Mouse (Mus musculus): ENCODE results near the gene 3110009E18Rik. TPM values are rescaled to one million over a fixed set of nuclear protein-coding genes. Genes with fewer than 3 reads are reported as not detected.

The 3110009E18Rik gene
- polyA plus RNA-seq, 1 experiment from 2014 or later, result 11.1 TPM

DNA sequence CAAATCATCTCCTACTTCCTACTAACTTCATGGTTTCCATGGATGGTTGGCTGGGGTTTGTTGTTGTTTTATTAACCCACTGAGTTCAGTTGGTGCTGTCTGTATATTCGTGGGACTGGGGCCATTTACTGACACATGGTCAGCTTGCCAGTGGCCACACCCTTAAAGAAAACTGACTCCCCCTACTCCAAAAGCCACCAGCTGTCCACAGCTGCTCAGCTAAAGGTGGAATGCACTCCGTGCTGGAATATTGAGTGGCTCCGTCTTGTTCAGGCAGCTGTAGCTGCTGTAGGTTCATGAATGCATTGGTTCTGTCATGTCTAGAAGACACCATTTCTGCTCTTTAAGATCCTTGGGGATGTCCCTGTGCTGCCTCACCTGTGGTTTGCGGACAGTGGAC lies 102.6 kb downstream of the 3110009E18Rik start:
- H3K9ac ChIP-seq (ENCODE audit: low read length), result no peak overlapping the region
- H3K36me3 ChIP-seq (ENCODE audit: control insufficient read depth, insufficient read depth, low read length), result no peaks in the 10 kb centered on the region
- H3K4me3 ChIP-seq (ENCODE audit: control insufficient read depth in 1 of 2, insufficient read depth in 1 of 2, low read depth in 1 of 2, low read length in 2 of 2), result no peak overlapping the region
- H3K27ac ChIP-seq (replicated peaks in 1 of 2; ENCODE audit: control insufficient read depth in 1 of 2, insufficient read depth in 1 of 2, low read depth in 2 of 2, low read length in 2 of 2), result no peak overlapping the region
- no peaks in the 10 kb centered on the region for H3K9me3 ChIP-seq (ENCODE audit: control insufficient read depth, low read length)
- WGBS, result 67% methylated on average over 4 of the region's 4 CpGs
- no peaks in the 10 kb centered on the region for H3K4me1 ChIP-seq (ENCODE audit: control insufficient read depth in 2 of 2, insufficient read depth in 2 of 2, low read length in 2 of 2)
- no peak for ATAC-seq (ENCODE audit: insufficient number of reproducible peaks, insufficient read depth, low FRiP score, low read depth)
- H3K27me3 ChIP-seq (ENCODE audit: control insufficient read depth, insufficient read depth, low read length), result no peaks in the 10 kb centered on the region
- H3K4me2 ChIP-seq (ENCODE audit: low read length), result no peak overlapping the region

DNA sequence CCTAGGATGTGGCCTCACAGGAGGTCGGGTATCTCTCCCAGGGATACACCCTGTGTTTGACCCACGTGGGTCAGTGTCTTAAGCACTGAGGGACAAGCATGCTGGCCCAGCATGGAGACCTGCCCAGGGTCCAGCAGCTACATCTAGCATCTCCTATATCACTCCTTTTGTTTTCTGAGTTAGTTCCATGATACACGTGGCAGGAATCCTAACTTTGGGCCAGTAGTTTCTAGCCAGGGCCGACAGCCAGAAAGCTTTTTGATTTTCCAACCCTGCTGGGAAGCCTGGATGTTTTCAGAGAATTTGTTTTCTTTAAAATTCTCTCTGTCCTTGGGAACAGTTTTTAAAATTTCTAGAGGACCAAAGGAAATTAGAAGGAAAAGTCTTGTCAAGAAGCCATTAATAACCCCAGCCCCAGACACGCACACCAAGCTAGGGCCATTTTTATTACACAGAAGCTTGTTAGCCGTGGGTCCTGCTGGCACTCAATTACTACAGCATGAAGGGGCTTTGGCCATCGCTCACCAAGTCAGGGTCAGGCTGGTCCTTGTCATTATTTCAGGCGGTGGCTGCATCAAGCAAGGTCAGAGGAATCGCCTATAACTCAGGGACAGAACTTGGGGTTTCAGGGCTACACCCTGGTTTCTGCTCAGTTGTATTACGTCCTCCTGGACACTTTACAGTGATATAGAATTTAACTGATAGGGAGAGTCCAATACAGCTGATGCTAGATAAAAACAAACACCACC lies 108.9 kb downstream of the 3110009E18Rik start:
- H3K9me3 ChIP-seq (ENCODE audit: control insufficient read depth, low read length), result no peaks in the 10 kb centered on the region

DNA sequence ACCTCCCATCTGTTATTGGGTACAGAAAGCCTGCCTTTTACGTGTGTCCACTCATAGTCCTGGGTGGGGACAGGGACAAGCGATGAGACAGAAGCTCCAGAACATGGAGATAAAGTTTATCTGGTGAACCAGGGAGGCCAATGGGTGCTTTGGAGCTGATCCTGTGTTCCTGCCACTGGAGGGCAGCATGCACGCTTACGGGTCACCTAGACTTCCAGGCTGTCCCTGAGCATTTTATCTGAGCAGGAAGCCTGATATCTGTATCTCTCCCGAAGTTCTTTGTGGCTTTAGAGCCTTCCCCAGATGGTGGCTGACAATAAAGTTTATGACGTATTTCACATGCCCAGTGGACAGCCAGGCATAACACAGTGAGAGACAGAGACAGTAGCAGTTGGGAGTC lies 110.3 kb downstream of the 3110009E18Rik start:
- no peaks in the 10 kb centered on the region for H3K36me3 ChIP-seq (ENCODE audit: control insufficient read depth, insufficient read depth, low read length)
- no peak for ATAC-seq (ENCODE audit: insufficient number of reproducible peaks, insufficient read depth, low FRiP score, low read depth)
- no peak overlapping the region for H3K9ac ChIP-seq (ENCODE audit: low read length)
- no peak overlapping the region for H3K27ac ChIP-seq (replicated peaks in 1 of 2; ENCODE audit: control insufficient read depth in 1 of 2, insufficient read depth in 1 of 2, low read depth in 2 of 2, low read length in 2 of 2)
- H3K4me1 ChIP-seq (ENCODE audit: control insufficient read depth in 2 of 2, insufficient read depth in 2 of 2, low read length in 2 of 2), result 0 out of 4 replicates have a peak, but pooled peaks cover 0 to 3% of the 10 kb centered on the region in 2 experiments
- 12% methylated on average over 6 of the region's 6 CpGs for WGBS
- H3K4me2 ChIP-seq (ENCODE audit: low read length), result no peak overlapping the region
- H3K27me3 ChIP-seq (ENCODE audit: control insufficient read depth, insufficient read depth, low read length), result no peaks in the 10 kb centered on the region
- H3K9me3 ChIP-seq (ENCODE audit: control insufficient read depth, low read length), result no peaks in the 10 kb centered on the region
- no peak overlapping the region for H3K4me3 ChIP-seq (ENCODE audit: control insufficient read depth in 1 of 2, insufficient read depth in 1 of 2, low read depth in 1 of 2, low read length in 2 of 2)

More for the DNA sequence above, 108.9 kb downstream of the 3110009E18Rik start:
- no peaks in the 10 kb centered on the region for H3K36me3 ChIP-seq (ENCODE audit: control insufficient read depth, insufficient read depth, low read length)
- no peak for ATAC-seq (ENCODE audit: insufficient number of reproducible peaks, insufficient read depth, low FRiP score, low read depth)
- no peak overlapping the region for H3K4me3 ChIP-seq (ENCODE audit: control insufficient read depth in 1 of 2, insufficient read depth in 1 of 2, low read depth in 1 of 2, low read length in 2 of 2)
- 82% methylated on average over 10 of the region's 10 CpGs for WGBS
- H3K4me1 ChIP-seq (ENCODE audit: control insufficient read depth in 2 of 2, insufficient read depth in 2 of 2, low read length in 2 of 2), result 0 out of 4 replicates have a peak, but pooled peaks cover 0 to 3% of the 10 kb centered on the region in 2 experiments
- no peaks in the 10 kb centered on the region for H3K27me3 ChIP-seq (ENCODE audit: control insufficient read depth, insufficient read depth, low read length)
- no peak overlapping the region for H3K4me2 ChIP-seq (ENCODE audit: low read length)
- H3K27ac ChIP-seq (replicated peaks in 1 of 2; ENCODE audit: control insufficient read depth in 1 of 2, insufficient read depth in 1 of 2, low read depth in 2 of 2, low read length in 2 of 2), result no peak overlapping the region
- H3K9ac ChIP-seq (ENCODE audit: low read length), result no peak overlapping the region

DNA sequence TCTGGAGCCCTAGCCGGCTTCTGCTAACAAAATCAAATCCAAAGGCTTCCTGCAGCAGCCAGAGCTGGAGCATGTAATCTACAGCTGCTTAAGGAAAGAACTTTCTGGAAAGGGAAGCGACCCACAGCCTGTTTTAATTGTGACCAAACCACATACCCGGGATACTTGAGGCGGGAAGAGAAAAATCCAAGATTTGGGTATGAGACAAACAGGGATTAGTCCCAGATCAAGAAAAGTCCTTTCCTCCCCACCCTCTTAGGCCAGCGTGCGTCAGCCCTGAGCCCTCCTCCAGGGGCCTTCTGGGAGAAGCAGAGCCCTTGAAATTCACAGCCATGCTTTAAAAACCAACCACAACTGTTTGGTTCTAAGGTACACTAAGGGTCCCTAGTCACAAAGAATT lies 111.2 kb downstream of the 3110009E18Rik start:
- no peak overlapping the region for H3K4me2 ChIP-seq (ENCODE audit: low read length)
- no peak overlapping the region for H3K9ac ChIP-seq (ENCODE audit: low read length)
- H3K4me1 ChIP-seq (ENCODE audit: control insufficient read depth in 2 of 2, insufficient read depth in 2 of 2, low read length in 2 of 2), result 0 out of 4 replicates have a peak, but pooled peaks cover 0 to 3% of the 10 kb centered on the region in 2 experiments
- no peaks in the 10 kb centered on the region for H3K36me3 ChIP-seq (ENCODE audit: control insufficient read depth, insufficient read depth, low read length)
- no peaks in the 10 kb centered on the region for H3K9me3 ChIP-seq (ENCODE audit: control insufficient read depth, low read length)
- no peaks in the 10 kb centered on the region for H3K27me3 ChIP-seq (ENCODE audit: control insufficient read depth, insufficient read depth, low read length)
- no peak overlapping the region for H3K27ac ChIP-seq (replicated peaks in 1 of 2; ENCODE audit: control insufficient read depth in 1 of 2, insufficient read depth in 1 of 2, low read depth in 2 of 2, low read length in 2 of 2)
- ATAC-seq (ENCODE audit: insufficient number of reproducible peaks, insufficient read depth, low FRiP score, low read depth), result no peak
- no peak overlapping the region for H3K4me3 ChIP-seq (ENCODE audit: control insufficient read depth in 1 of 2, insufficient read depth in 1 of 2, low read depth in 1 of 2, low read length in 2 of 2)
- WGBS, result 77% methylated on average over 6 of the region's 6 CpGs

DNA sequence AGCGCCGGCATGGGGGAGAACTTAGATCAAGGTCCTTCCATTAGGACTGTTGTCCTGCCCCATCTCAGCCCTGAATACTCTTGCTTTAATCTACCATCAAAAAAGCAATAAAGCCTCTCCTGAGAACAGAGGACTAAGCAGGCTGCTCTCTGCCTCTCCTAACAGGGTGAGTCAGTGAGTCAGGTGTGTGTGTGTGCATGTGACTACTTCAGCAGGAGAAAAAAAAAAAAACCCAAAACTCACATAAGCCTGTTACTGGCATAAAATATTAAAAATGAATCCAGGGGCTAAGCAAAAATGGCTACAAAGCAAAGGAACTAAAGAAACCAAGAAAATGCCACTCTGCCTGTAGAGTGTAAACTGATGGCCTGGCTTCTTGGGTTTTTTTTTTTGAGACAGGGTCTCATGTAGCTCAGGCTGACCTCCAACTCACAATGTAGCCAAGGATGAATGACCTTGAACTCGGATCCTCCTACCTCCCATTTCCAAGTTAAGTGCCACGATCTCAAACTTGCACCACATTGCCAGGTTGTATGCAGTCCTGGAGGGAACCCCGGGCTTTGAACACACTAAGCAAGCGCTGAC lies 114.7 kb downstream of the 3110009E18Rik start:
- H3K9ac ChIP-seq (ENCODE audit: low read length), result no peak overlapping the region
- 83% methylated on average over 6 of the region's 6 CpGs for WGBS
- no peaks in the 10 kb centered on the region for H3K9me3 ChIP-seq (ENCODE audit: control insufficient read depth, low read length)
- no peak overlapping the region for H3K4me2 ChIP-seq (ENCODE audit: low read length)
- no peak for ATAC-seq (ENCODE audit: insufficient number of reproducible peaks, insufficient read depth, low FRiP score, low read depth)
- no peak overlapping the region for H3K4me3 ChIP-seq (ENCODE audit: control insufficient read depth in 1 of 2, insufficient read depth in 1 of 2, low read depth in 1 of 2, low read length in 2 of 2)
- no peak overlapping the region for H3K27ac ChIP-seq (replicated peaks in 1 of 2; ENCODE audit: control insufficient read depth in 1 of 2, insufficient read depth in 1 of 2, low read depth in 2 of 2, low read length in 2 of 2)
- 0 out of 2 replicates have a peak, but pooled peaks cover 2% of the 10 kb centered on the region for H3K36me3 ChIP-seq (ENCODE audit: control insufficient read depth, insufficient read depth, low read length)
- 0 out of 4 replicates have a peak, but pooled peaks cover 0 to 3% of the 10 kb centered on the region in 2 experiments for H3K4me1 ChIP-seq (ENCODE audit: control insufficient read depth in 2 of 2, insufficient read depth in 2 of 2, low read length in 2 of 2)
- H3K27me3 ChIP-seq (ENCODE audit: control insufficient read depth, insufficient read depth, low read length), result no peaks in the 10 kb centered on the region

DNA sequence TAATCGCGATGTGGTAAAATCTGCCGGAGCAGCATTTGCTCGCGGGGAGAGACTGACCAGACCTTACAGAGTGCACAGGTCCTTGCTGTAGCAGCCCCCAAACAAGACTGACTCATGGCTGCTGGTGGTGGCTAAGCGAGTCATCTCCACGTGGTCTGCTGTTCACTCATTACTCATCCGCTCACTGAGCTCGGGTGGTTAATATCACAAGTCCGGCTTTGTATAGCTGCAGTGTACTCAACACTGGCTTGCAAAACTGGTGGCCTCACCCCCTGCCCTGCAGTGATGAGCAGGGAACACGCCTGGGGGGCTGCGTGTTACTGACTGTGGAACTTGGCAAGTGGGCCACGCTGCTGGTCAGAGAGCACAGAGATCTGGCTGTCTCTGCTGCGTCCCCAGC lies 115.4 kb downstream of the 3110009E18Rik start:
- Histone ChIP-seq H3K9ac (ENCODE audit: low read length) (no peak overlapping the region), H3K4me1 (ENCODE audit: control insufficient read depth in 2 of 2, insufficient read depth in 2 of 2, low read length in 2 of 2) (0 out of 4 replicates have a peak, but pooled peaks cover 0 to 2% of the 10 kb centered on the region in 2 experiments), H3K4me3 (ENCODE audit: control insufficient read depth in 1 of 2, insufficient read depth in 1 of 2, low read depth in 1 of 2, low read length in 2 of 2) (no peak overlapping the region), H3K27ac (replicated peaks in 1 of 2; ENCODE audit: control insufficient read depth in 1 of 2, insufficient read depth in 1 of 2, low read depth in 2 of 2, low read length in 2 of 2) (no peak overlapping the region), H3K9me3 (ENCODE audit: control insufficient read depth, low read length) (no peaks in the 10 kb centered on the region), H3K4me2 (ENCODE audit: low read length) (no peak overlapping the region), H3K27me3 (ENCODE audit: control insufficient read depth, insufficient read depth, low read length) (no peaks in the 10 kb centered on the region), H3K36me3 (ENCODE audit: control insufficient read depth, insufficient read depth, low read length) (0 out of 2 replicates have a peak, but pooled peaks cover 3% of the 10 kb centered on the region)
- ATAC-seq (ENCODE audit: insufficient number of reproducible peaks, insufficient read depth, low FRiP score, low read depth), result no peak
- 76% methylated on average over 14 of the region's 14 CpGs for WGBS

DNA sequence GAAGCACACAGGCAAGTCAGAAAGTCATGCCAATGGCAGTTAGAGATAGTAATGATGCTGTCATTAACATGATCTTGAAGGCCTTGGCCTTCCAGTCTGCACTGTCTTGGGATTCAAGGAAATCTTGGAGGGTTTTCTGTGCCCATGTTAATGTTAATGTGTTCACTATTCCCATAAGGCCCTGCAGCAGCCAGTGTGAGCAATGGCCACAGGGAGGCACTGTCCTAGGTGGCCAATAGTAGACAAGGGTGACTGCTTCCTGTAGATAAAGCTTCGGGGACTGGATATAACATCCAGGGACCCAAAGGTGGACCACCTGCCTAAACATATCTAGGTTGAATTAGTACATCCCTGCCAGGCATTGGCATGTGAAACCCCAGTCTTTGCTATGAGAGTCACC lies 116.1 kb downstream of the 3110009E18Rik start:
- no peak overlapping the region for H3K9ac ChIP-seq (ENCODE audit: low read length)
- no peak overlapping the region for H3K4me3 ChIP-seq (ENCODE audit: control insufficient read depth in 1 of 2, insufficient read depth in 1 of 2, low read depth in 1 of 2, low read length in 2 of 2)
- no peaks in the 10 kb centered on the region for H3K4me1 ChIP-seq (ENCODE audit: control insufficient read depth in 2 of 2, insufficient read depth in 2 of 2, low read length in 2 of 2)
- no peak for ATAC-seq (ENCODE audit: insufficient number of reproducible peaks, insufficient read depth, low FRiP score, low read depth)
- no peaks in the 10 kb centered on the region for H3K9me3 ChIP-seq (ENCODE audit: control insufficient read depth, low read length)
- no peaks in the 10 kb centered on the region for H3K27me3 ChIP-seq (ENCODE audit: control insufficient read depth, insufficient read depth, low read length)
- no peak overlapping the region for H3K27ac ChIP-seq (replicated peaks in 1 of 2; ENCODE audit: control insufficient read depth in 1 of 2, insufficient read depth in 1 of 2, low read depth in 2 of 2, low read length in 2 of 2)
- 0 out of 2 replicates have a peak, but pooled peaks cover 6% of the 10 kb centered on the region for H3K36me3 ChIP-seq (ENCODE audit: control insufficient read depth, insufficient read depth, low read length)
- whole genome bisulfite sequencing, result 69% methylated on average over 1 of the region's 1 CpGs
- H3K4me2 ChIP-seq (ENCODE audit: low read length), result no peak overlapping the region

Measured in heart, embryonic 14.5 days (tissue).